Comparison of ENCODE assay signal across 16 mouse cellular contexts in the genomic region with DNA sequence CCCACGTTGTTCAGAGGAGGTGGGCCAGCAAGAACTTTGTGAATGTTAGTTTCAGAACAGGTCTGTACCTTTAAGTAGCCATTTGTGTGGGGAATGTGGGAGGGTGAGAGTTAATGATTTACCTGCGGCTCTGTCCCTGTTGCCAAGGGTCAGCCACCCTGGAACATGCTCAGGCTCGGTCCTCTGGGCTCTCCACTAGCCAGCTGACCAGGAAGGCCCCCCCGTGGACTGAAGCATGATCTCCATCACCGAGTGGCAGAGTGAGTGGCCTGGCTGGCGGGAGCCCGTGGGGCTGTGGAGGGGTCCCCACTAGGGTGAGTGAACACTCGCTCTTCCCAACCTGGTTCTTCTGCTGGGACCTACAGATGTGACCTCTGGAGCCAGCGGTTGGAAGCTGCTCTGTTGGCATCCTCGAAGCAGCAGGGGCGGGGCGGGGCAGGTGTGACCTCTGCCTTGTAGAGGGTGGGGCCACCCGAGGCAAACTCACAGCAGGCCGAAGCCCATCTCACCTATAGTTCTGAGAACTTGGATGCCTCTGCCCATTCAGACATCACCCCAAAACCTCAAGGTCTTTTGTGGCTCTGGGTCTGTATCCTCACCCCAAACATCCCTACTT. TPM values are rescaled to one million over a fixed set of nuclear protein-coding genes. Genes with fewer than 3 reads are reported as not detected.
DNase-seq lines count a peak whose midpoint lies in the region; ATAC-seq lines count a peak whose summit lies in the region.
"Had no signal": no experiment of that assay in that cellular context is flagged by ENCODE, and none has a peak within 500 bp of the region (broad histone marks: within the 10 kb centered on the region; RNA-seq: fewer than 3 reads in every experiment).

Gene Golt1a (plus strand): TSS at position 149 of the 616 bp plus-strand sequence.

- H3K36me3 ChIP-seq in erythroblast, embryonic 14.5 days (ENCODE audit: control insufficient read depth): no peaks in the 10 kb centered on the region
- H3K36me3 ChIP-seq in liver, embryonic 11.5 days (ENCODE audit: control insufficient read depth, insufficient read depth, low read length): no peaks in the 10 kb centered on the region
- H3K36me3 ChIP-seq: embryonic facial prominence, embryonic 12.5 days had no signal

- DNase-seq in kidney, adult 8-10 months: peak; percentile 91 to 95
- DNase-seq in liver, embryonic 11.5 days (ENCODE audit: low spot score): peak; percentile 49
- peak; percentile 28 to 65 for DNase-seq in lung, postnatal 4 days
- DNase-seq in ovary, adult 18-20 months (ENCODE audit: low spot score): no peak
- no peak for DNase-seq in adrenal gland, postnatal 14 days
- DNase-seq: adrenal gland, postnatal 25 days; cerebellum, adult 2 months; forebrain, postnatal 0 days; retina, postnatal 1 day had no signal

- WGBS in liver, embryonic 11.5 days: 57% methylated on average over 14 of the region's 14 CpGs

- no peaks in the 10 kb centered on the region; the same call in 1 of the 2 replicates for H3K27me3 ChIP-seq in erythroblast, embryonic 14.5 days (ENCODE audit: control insufficient read depth)
- no peaks in the 10 kb centered on the region for H3K27me3 ChIP-seq in liver, embryonic 11.5 days (replicated peaks; ENCODE audit: control insufficient read depth, insufficient read depth, low read length)
- H3K27me3 ChIP-seq: embryonic facial prominence, embryonic 12.5 days had no signal

- peak within 1 kb of the TSS; percentile 21 for H3K4me2 ChIP-seq in liver, embryonic 11.5 days
- H3K4me2 ChIP-seq: embryonic facial prominence, embryonic 12.5 days; hindbrain, embryonic 14.5 days had no signal

- peaks cover 4% of the 10 kb centered on the region; the same call in 1 of the 2 replicates for H3K9me3 ChIP-seq in erythroblast, embryonic 14.5 days (ENCODE audit: control insufficient read depth, low read length)
- no peaks in the 10 kb centered on the region for H3K9me3 ChIP-seq in liver, embryonic 11.5 days (ENCODE audit: control insufficient read depth, low read length)
- H3K9me3 ChIP-seq: embryonic facial prominence, embryonic 12.5 days had no signal

- H3K4me3 ChIP-seq in erythroblast, embryonic 14.5 days (replicated peaks): peak within 1 kb of the TSS; percentile 10
- H3K4me3 ChIP-seq in liver, embryonic 11.5 days (ENCODE audit: low read depth, low read length): peak within 1 kb of the TSS; percentile 11; the same call in 1 of the 2 replicates
- H3K4me3 ChIP-seq: embryonic facial prominence, embryonic 12.5 days had no signal

- H3K4me1 ChIP-seq in erythroblast, embryonic 14.5 days (ENCODE audit: control insufficient read depth): no peaks in the 10 kb centered on the region; the same call in 1 of the 2 replicates
- H3K4me1 ChIP-seq in liver, embryonic 11.5 days (replicated peaks; ENCODE audit: control insufficient read depth, insufficient read depth, low read length): peaks cover 8% of the 10 kb centered on the region

- H3K9ac ChIP-seq in liver, embryonic 11.5 days (ENCODE audit: low read depth, low read length): no peak within 1 kb of the TSS; the same call in 1 of the 2 replicates
- H3K9ac ChIP-seq: embryonic facial prominence, embryonic 12.5 days; forebrain, postnatal 0 days; hindbrain, embryonic 14.5 days had no signal

- no peak for ATAC-seq in erythroblast, adult 5-6 weeks (replicated peaks; ENCODE audit: low FRiP score, poor library complexity, severe bottlenecking)
- peak; percentile 69 for ATAC-seq in liver, embryonic 11.5 days (replicated peaks; ENCODE audit: low FRiP score)
- ATAC-seq in megakaryocyte progenitor cell, adult 5-6 weeks (replicated peaks; ENCODE audit: poor library complexity): no peak
- ATAC-seq: forebrain, postnatal 0 days had no signal

- H3K27ac ChIP-seq in liver, embryonic 11.5 days (ENCODE audit: low read depth, low read length): no peak within 1 kb of the TSS
- H3K27ac ChIP-seq: embryonic facial prominence, embryonic 12.5 days; hindbrain, embryonic 14.5 days had no signal

RNA-seq across cellular contexts. Expression of gene Golt1a, which starts in this region (rescaled TPM):
- not detected in 2 replicates for polyA plus RNA-seq in erythroblast, embryonic 14.5 days (2012)
- total RNA-seq in erythroblast, adult 5-6 weeks (2015; ENCODE audit: low replicate concordance): not detected in 2 replicates
- total RNA-seq in erythroblast, adult 5-6 weeks (2017; ENCODE audit: low replicate concordance): not detected in 2 replicates
- polyA plus RNA-seq in liver, embryonic 11.5 days (2014; fragmentation: Nextera tagmentation; extraction: Ambion mirVana): 2.0 and 2.5 TPM in 2 replicates
- total RNA-seq in megakaryocyte progenitor cell, adult 5-6 weeks (2015): not detected in 2 replicates
- not detected in 2 replicates for total RNA-seq in megakaryocyte progenitor cell, adult 5-6 weeks (2017)
- 1.4 and 2.9 TPM in 2 replicates for total RNA-seq in adrenal gland, postnatal 14 days (2021)
- total RNA-seq: ES-E14; heart, adult 8-10 months had no signal
- polyA plus RNA-seq: cerebellum, adult 2 months; embryonic facial prominence, embryonic 12.5 days; forebrain, postnatal 0 days; hindbrain, embryonic 14.5 days had no signal

Comparison
In these comparisons a context has a peak if more than half of its experiments do, and no peak if none do; other contexts are left out.
1. DNase-seq: peak in kidney, adult 8-10 months (2 of 2), liver, embryonic 11.5 days (single experiment) and lung, postnatal 4 days (2 of 2); none in ovary, adult 18-20 months (single experiment) and adrenal gland, postnatal 14 days (single experiment).